Mouse (Mus musculus) embryonic facial prominence, embryonic 10.5 days (tissue): Measurements from ENCODE around the gene Phf8. TPM values are rescaled to one million over a fixed set of nuclear protein-coding genes. Genes with fewer than 3 reads are reported as not detected.

ENCODE experiments used
- DNase-seq: peaks from one replicate; pipeline ENCODE4 v3.0.0-alpha.2; 2017; ENCODE audit warnings: low spot score
- H3K27ac ChIP-seq: fragments of 300-500 bp; sonication (generic); replicated peaks from 2 replicates; pipeline ENCODE4 v1.5.1; 2016; ENCODE audit warnings: mild to moderate bottlenecking
- H3K27me3 ChIP-seq: fragments of 300-500 bp; sonication (generic); replicated peaks from 2 replicates; pipeline ENCODE4 v1.6.1; 2016; ENCODE audit warnings: low read depth, mild to moderate bottlenecking; ENCODE audit not compliant: poor library complexity, severe bottlenecking
- H3K36me3 ChIP-seq: fragments of 300-500 bp; sonication (generic); replicated peaks from 2 replicates; pipeline ENCODE4 v1.6.1; 2016; ENCODE audit warnings: mild to moderate bottlenecking, moderate library complexity
- H3K4me1 ChIP-seq: fragments of 300-500 bp; sonication (generic); 2 replicates; pipeline ENCODE4 v1.6.1; 2016
- H3K4me3 ChIP-seq: fragments of 300-500 bp; sonication (generic); 2 replicates; pipeline ENCODE4 v1.5.1; 2016; ENCODE audit warnings: mild to moderate bottlenecking, moderate library complexity
- H3K9me3 ChIP-seq: fragments of 300-500 bp; sonication (generic); 2 replicates; pipeline ENCODE4 v1.6.1; 2016; ENCODE audit warnings: mild to moderate bottlenecking
- WGBS: fragments of 180-500 bp; shearing (Covaris S2); methylation state at CpG from one replicate; pipeline ENCODE4 v1.1.7; 2016; 5-methylcytosine and 5-hydroxymethylcytosine counted together
- polyA plus RNA-seq: library from polyadenylated mRNA; unstranded; fragments of >200 nt; fragmentation: Nextera tagmentation; extraction: Ambion mirVana; gene quantifications from 2 replicates; pipeline ENCODE4 v1.2.1, GENCODE M21; 2016

The Phf8 gene
- polyA plus RNA-seq, 1 experiment from 2014 or later, result 21.3 TPM

DNA sequence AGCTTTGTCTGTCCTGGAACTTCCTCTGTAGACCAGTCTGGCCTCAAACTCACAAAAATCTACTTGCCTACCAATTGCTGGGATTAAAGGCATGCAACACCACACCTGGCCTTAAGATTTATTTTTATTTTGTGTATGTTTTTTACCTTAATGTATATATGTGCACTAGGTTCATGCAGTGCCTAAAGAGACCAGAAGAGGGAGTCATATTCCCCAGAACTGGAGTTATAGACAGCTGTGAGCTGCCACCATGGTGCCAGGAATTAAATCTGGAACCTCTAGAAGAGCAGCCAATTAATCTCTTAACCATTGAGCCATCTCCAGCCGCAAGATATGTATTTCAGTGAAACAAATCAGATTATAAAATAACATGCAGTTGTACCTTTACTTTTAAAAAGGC, 54.7 kb downstream of the Phf8 start:
- no peak for DNase-seq
- Histone ChIP-seq H3K4me1 (no peaks in the 10 kb centered on the region), H3K27me3 (peaks cover 4% of the 10 kb centered on the region; the same call in 1 of the 2 replicates), H3K27ac (no peak overlapping the region), H3K4me3 (no peak overlapping the region), H3K9me3 (no peaks in the 10 kb centered on the region), H3K36me3 (peaks cover 26% of the 10 kb centered on the region)
- 98% methylated on average over 1 of the region's 1 CpGs for WGBS

DNA sequence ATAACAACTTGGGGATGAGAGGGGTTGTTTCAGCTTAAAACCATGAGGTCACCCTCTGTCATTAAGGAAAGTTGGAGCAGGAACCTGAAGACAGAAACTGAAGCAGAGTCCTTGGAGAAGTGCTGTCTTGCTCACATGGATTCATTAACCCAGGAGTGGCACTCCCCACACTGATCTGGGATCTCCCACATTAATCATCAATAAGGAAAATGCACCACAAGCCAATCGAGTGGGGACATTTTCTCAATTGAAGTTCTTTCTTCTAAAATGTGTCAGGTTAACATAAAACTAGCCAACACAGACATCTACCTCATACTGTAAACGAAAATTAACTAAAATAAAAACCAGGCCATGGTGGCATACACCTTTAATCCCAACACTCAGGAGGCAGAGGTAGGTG, 122.9 kb downstream of the Phf8 start:
- WGBS, result 73% methylated on average over 2 of the region's 2 CpGs

GRCm38 (mm10) chrX:151653744-151654143, 133.3 kb downstream of the Phf8 start:
- H3K27me3 ChIP-seq, result peaks cover 20% of the 10 kb centered on the region
- H3K9me3 ChIP-seq, result no peaks in the 10 kb centered on the region
- no peak for DNase-seq
- H3K27ac ChIP-seq, result no peak overlapping the region
- WGBS, result 60% methylated on average over 2 of the region's 2 CpGs
- no peak overlapping the region for H3K4me3 ChIP-seq
- no peaks in the 10 kb centered on the region for H3K4me1 ChIP-seq
- no peaks in the 10 kb centered on the region for H3K36me3 ChIP-seq

More for the DNA sequence above, 122.9 kb downstream of the Phf8 start:
- peaks cover 33% of the 10 kb centered on the region for H3K27me3 ChIP-seq
- H3K4me1 ChIP-seq, result no peaks in the 10 kb centered on the region
- H3K27ac ChIP-seq, result no peak overlapping the region
- no peak overlapping the region for H3K4me3 ChIP-seq
- no peak for DNase-seq
- no peaks in the 10 kb centered on the region for H3K9me3 ChIP-seq
- no peaks in the 10 kb centered on the region for H3K36me3 ChIP-seq

GRCm38 (mm10) chrX:151674492-151675171, 154.2 kb downstream of the Phf8 start:
- 85% methylated on average over 5 of the region's 5 CpGs for WGBS
- Histone ChIP-seq H3K4me3 (no peak overlapping the region), H3K36me3 (no peaks in the 10 kb centered on the region), H3K9me3 (no peaks in the 10 kb centered on the region), H3K27ac (no peak overlapping the region), H3K4me1 (no peaks in the 10 kb centered on the region), H3K27me3 (peaks cover 3% of the 10 kb centered on the region; the same call in 1 of the 2 replicates)
- DNase-seq, result no peak

Other genes starting within 250 kb of the Phf8 start
- gene Fam120c, start 176.5 kb upstream of the Phf8 start, polyA plus RNA-seq, result 2.7 and 2.8 TPM in 2 replicates